Mouse (Mus musculus) forebrain, embryonic 15.5 days (tissue): Measurements from ENCODE around the gene Med1. TPM values are rescaled to one million over a fixed set of nuclear protein-coding genes. Genes with fewer than 3 reads are reported as not detected.

Experiments
- ATAC-seq: fragments of 200-750 bp; cut with Nextera tagmentation; replicated peaks from 2 replicates; pipeline ENCODE4 v1.8.0; 2017; ENCODE audit warnings: mild to moderate bottlenecking, moderate TSS enrichment, moderate library complexity
- H3K27ac ChIP-seq: fragments of 300-500 bp; sonication (generic); replicated peaks from 2 replicates; pipeline ENCODE4 v1.5.1; 2015; ENCODE audit warnings: mild to moderate bottlenecking, inconsistent platforms
- H3K27me3 ChIP-seq: fragments of 300-500 bp; sonication (generic); 2 replicates; pipeline ENCODE4 v1.6.1; 2015; ENCODE audit warnings: inconsistent platforms
- H3K36me3 ChIP-seq: fragments of 300-500 bp; sonication (generic); 2 replicates; pipeline ENCODE4 v1.6.1; 2015; ENCODE audit warnings: mild to moderate bottlenecking, inconsistent platforms
- H3K4me1 ChIP-seq: fragments of 300-500 bp; sonication (generic); 2 replicates; pipeline ENCODE4 v1.6.1; 2015; ENCODE audit warnings: inconsistent platforms
- H3K4me2 ChIP-seq: fragments of 300-500 bp; sonication (generic); replicated peaks from 2 replicates; pipeline ENCODE4 v1.6.1; 2015; ENCODE audit warnings: mild to moderate bottlenecking, inconsistent platforms
- H3K4me3 ChIP-seq: fragments of 300-500 bp; sonication (generic); 2 replicates; pipeline ENCODE4 v1.5.1; 2015; ENCODE audit warnings: mild to moderate bottlenecking, inconsistent platforms
- H3K9ac ChIP-seq: fragments of 300-500 bp; sonication (generic); replicated peaks from 2 replicates; pipeline ENCODE4 v1.6.1; 2015; ENCODE audit warnings: mild to moderate bottlenecking, inconsistent platforms
- H3K9me3 ChIP-seq: fragments of 300-500 bp; sonication (generic); 2 replicates; pipeline ENCODE4 v1.6.1; 2016; ENCODE audit warnings: inconsistent platforms
- WGBS: fragments of 180-500 bp; shearing (Covaris S2); methylation state at CpG from one replicate; pipeline ENCODE4 v1.1.7; 2015; ENCODE audit warnings: mixed read lengths; 5-methylcytosine and 5-hydroxymethylcytosine counted together
- microRNA-seq: library from miRNA; unstranded; fragments of <30 nt; microRNA quantifications from one replicate; pipeline ENCODE4, GENCODE M21; 2016
- polyA plus RNA-seq: library from polyadenylated mRNA; unstranded; fragments of >200 nt; fragmentation: Nextera tagmentation; extraction: Ambion mirVana; gene quantifications from 2 replicates; pipeline ENCODE4 v1.2.1, GENCODE M21; 2015

The Med1 gene
- polyA plus RNA-seq, 1 experiment from 2014 or later: 70.0 TPM

GRCm38 (mm10) chr11:98142545-98142944, 50.5 kb downstream of the Med1 start:
- no peak overlapping the region for H3K4me2 ChIP-seq
- H3K9me3 ChIP-seq: no peaks in the 10 kb centered on the region
- no peaks in the 10 kb centered on the region for H3K27me3 ChIP-seq
- no peak overlapping the region for H3K9ac ChIP-seq
- H3K4me3 ChIP-seq: no peak overlapping the region
- no peaks in the 10 kb centered on the region for H3K36me3 ChIP-seq
- no peak for ATAC-seq
- WGBS: 92% methylated on average over 2 of the region's 2 CpGs
- H3K4me1 ChIP-seq: peaks cover 17% of the 10 kb centered on the region
- H3K27ac ChIP-seq: no peak overlapping the region

DNA sequence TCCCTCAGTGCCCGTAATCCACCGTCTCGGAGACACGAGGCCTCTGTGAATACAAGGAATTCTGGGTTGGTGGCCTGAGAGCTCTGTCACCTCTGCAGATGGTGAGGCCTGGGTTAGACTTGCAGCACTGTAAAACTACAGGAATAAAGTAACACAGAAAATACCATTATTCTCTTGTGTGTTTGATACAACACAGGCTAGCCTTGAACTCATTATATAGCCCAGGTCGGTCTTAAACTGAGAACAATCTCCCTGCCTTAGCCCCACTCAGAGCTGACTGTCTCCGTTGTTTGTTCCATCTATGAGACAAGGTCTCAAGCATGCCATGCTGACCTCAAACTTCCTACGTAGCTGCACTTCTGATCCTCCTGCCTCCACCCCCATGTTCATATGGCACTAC, 54.2 kb downstream of the Med1 start:
- WGBS: 85% methylated on average over 7 of the region's 7 CpGs
- no peaks in the 10 kb centered on the region for H3K36me3 ChIP-seq
- no peak overlapping the region for H3K4me2 ChIP-seq
- H3K4me3 ChIP-seq: no peak overlapping the region
- H3K9me3 ChIP-seq: no peaks in the 10 kb centered on the region
- no peak overlapping the region for H3K27ac ChIP-seq
- no peaks in the 10 kb centered on the region for H3K4me1 ChIP-seq
- ATAC-seq: no peak
- H3K27me3 ChIP-seq: no peaks in the 10 kb centered on the region
- H3K9ac ChIP-seq: no peak overlapping the region

DNA sequence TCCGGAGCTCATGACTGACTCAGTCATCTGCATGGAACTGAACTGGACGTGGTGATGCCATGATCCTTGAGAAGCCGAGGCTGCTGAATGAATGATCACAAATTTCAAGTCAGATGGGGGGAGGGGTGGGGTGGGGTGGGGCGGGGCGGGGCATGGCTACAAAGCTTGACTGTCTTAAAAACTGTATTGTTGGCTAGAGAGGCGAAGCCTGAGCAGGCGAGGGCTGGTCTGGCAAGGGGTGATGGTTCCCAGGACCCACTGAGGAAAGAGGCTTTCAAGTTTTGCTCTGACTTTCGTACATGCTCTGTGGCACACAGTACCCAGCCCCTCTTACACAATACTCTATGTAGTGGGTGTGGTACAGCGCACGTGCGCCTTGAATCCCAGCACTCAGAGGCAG, 55.3 kb downstream of the Med1 start:
- no peak overlapping the region for H3K4me2 ChIP-seq
- H3K27me3 ChIP-seq: no peaks in the 10 kb centered on the region
- H3K27ac ChIP-seq: no peak overlapping the region
- WGBS: 90% methylated on average over 11 of the region's 11 CpGs
- H3K4me3 ChIP-seq: no peak overlapping the region
- H3K9me3 ChIP-seq: no peaks in the 10 kb centered on the region
- no peaks in the 10 kb centered on the region for H3K4me1 ChIP-seq
- no peaks in the 10 kb centered on the region for H3K36me3 ChIP-seq
- ATAC-seq: no peak
- no peak overlapping the region for H3K9ac ChIP-seq

DNA sequence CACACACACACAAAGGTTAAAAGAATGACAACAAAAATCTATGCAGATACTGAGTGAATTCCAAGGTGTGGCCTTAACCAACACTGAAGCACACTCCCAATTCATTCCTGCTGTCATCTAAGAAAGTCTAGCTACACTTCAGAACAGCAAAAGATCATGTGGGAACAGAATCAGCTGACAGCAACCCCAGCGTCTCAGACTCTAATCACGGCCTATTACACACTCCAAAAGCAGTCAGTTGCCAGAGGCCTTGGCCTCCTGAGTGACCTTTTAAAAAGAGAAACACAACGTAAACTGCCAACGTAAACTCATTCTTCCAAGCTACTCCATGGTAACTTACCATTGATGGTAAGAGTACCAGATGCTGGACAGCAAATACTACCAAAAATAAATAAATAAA, 58.1 kb downstream of the Med1 start:
- H3K27ac ChIP-seq: no peak overlapping the region
- H3K36me3 ChIP-seq: no peaks in the 10 kb centered on the region
- no peaks in the 10 kb centered on the region for H3K27me3 ChIP-seq
- H3K4me1 ChIP-seq: no peaks in the 10 kb centered on the region
- no peak for ATAC-seq
- WGBS: 69% methylated on average over 4 of the region's 4 CpGs
- H3K9me3 ChIP-seq: no peaks in the 10 kb centered on the region
- no peak overlapping the region for H3K4me2 ChIP-seq
- H3K4me3 ChIP-seq: no peak overlapping the region
- no peak overlapping the region for H3K9ac ChIP-seq

GRCm38 (mm10) chr11:98123424-98123823, 69.7 kb downstream of the Med1 start:
- no peak overlapping the region for H3K27ac ChIP-seq
- H3K9ac ChIP-seq: no peak overlapping the region
- H3K4me1 ChIP-seq: no peaks in the 10 kb centered on the region
- H3K9me3 ChIP-seq: no peaks in the 10 kb centered on the region
- H3K36me3 ChIP-seq: peaks cover 14% of the 10 kb centered on the region; the same call in 1 of the 2 replicates
- ATAC-seq: no peak
- H3K4me2 ChIP-seq: no peak overlapping the region
- WGBS: 96% methylated on average over 5 of the region's 5 CpGs
- no peak overlapping the region for H3K4me3 ChIP-seq
- no peaks in the 10 kb centered on the region for H3K27me3 ChIP-seq

DNA sequence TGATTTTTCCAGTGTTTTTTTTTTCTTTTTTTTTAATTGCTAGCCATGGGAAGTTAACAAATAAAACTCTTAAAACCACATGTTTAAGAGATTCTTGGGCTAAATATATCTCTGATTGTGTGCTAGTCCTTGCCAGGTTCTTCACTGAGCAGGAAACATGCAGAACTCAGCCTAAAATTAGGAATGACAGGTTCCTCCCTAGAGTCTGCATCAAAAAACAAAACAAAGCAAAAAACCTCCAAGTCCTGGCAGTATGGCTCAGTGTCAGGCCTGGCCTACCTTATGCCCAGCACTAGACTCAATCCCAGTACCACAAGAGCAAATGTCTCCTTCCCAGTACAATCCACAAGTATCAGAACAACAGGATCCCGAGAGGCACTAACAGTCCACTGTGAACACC, 78.7 kb downstream of the Med1 start:
- WGBS: 88% methylated on average over 1 of the region's 1 CpGs
- H3K4me3 ChIP-seq: no peak overlapping the region
- ATAC-seq: no peak
- H3K9ac ChIP-seq: no peak overlapping the region
- no peaks in the 10 kb centered on the region for H3K4me1 ChIP-seq
- no peaks in the 10 kb centered on the region for H3K9me3 ChIP-seq
- H3K4me2 ChIP-seq: no peak overlapping the region
- H3K27ac ChIP-seq: no peak overlapping the region
- H3K27me3 ChIP-seq: no peaks in the 10 kb centered on the region
- peaks cover 40% of the 10 kb centered on the region for H3K36me3 ChIP-seq

GRCm38 (mm10) chr11:98113504-98113903, 79.6 kb downstream of the Med1 start:
- no peak overlapping the region for H3K4me2 ChIP-seq
- no peak for ATAC-seq
- no peaks in the 10 kb centered on the region for H3K27me3 ChIP-seq
- H3K4me1 ChIP-seq: no peaks in the 10 kb centered on the region
- H3K4me3 ChIP-seq: no peak overlapping the region
- no peaks in the 10 kb centered on the region for H3K9me3 ChIP-seq
- peaks cover 45% of the 10 kb centered on the region for H3K36me3 ChIP-seq
- WGBS: 72% methylated on average over 4 of the region's 4 CpGs
- H3K9ac ChIP-seq: no peak overlapping the region
- H3K27ac ChIP-seq: no peak overlapping the region

DNA sequence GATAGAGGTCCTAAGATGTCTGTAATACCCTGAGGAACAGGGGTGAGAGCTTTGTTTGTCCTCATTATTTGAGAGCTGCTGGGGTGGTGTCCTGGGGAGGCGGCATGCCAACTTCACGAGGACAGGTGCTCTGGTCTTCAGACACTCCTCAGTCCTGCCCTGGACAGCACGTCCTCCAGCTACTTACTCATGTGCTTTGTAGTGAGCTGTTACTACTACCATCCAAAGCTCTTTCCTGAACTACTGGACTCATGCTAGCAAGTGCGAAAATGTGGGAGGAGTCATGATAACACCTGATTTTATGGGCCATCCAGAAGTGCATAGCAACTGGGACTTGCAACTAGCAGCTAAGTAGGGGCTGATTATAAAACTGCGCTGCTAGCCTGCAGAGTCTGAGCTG, 83.4 kb downstream of the Med1 start:
- 89% methylated on average over 5 of the region's 5 CpGs for WGBS
- Histone ChIP-seq H3K27me3 (no peaks in the 10 kb centered on the region), H3K27ac (no peak overlapping the region), H3K4me1 (no peaks in the 10 kb centered on the region), H3K4me3 (no peak overlapping the region), H3K4me2 (no peak overlapping the region), H3K9me3 (no peaks in the 10 kb centered on the region), H3K9ac (no peak overlapping the region), H3K36me3 (peaks cover 73% of the 10 kb centered on the region)
- no peak for ATAC-seq

Small RNAs within 50 kb of the gene (microRNA-seq; reads per million reads assigned to microRNA genes)
- not detected for gene Gm27399

Other genes with a start within 250 kb of the Med1 start
- gene Plxdc1, start 206.8 kb downstream of the Med1 start, polyA plus RNA-seq: 0.65 and 0.89 TPM in 2 replicates
- gene Arl5c, start 197.1 kb downstream of the Med1 start, polyA plus RNA-seq: 6.9 and 7.0 TPM in 2 replicates
- 40.7 and 41.5 TPM in 2 replicates for gene Cacnb1, start 170.3 kb downstream of the Med1 start, polyA plus RNA-seq
- 667 and 700 TPM in 2 replicates for gene Rpl19, start 166.6 kb downstream of the Med1 start, polyA plus RNA-seq
- 2.9 and 3.2 TPM in 2 replicates for gene Stac2, start 139.8 kb downstream of the Med1 start, polyA plus RNA-seq
- 38.4 and 42.0 TPM in 2 replicates for gene Fbxl20, start 42.9 kb downstream of the Med1 start, polyA plus RNA-seq
- 13.6 and 15.8 TPM in 2 replicates for gene Cdk12, start 9.8 kb upstream of the Med1 start, polyA plus RNA-seq
- 142 and 148 TPM in 2 replicates for gene Neurod2, start 136.4 kb upstream of the Med1 start, polyA plus RNA-seq
- gene Ppp1r1b, start 155.1 kb upstream of the Med1 start, polyA plus RNA-seq: 49.6 and 60.4 TPM in 2 replicates
- gene Stard3, start 165.1 kb upstream of the Med1 start, polyA plus RNA-seq: 53.2 and 56.5 TPM in 2 replicates
- 0.18 and 0.20 TPM in 2 replicates for gene Tcap, start 190.5 kb upstream of the Med1 start, polyA plus RNA-seq
- gene Pnmt, start 193.2 kb upstream of the Med1 start, polyA plus RNA-seq: 0.42 and 0.70 TPM in 2 replicates
- 6.5 and 7.7 TPM in 2 replicates for gene Pgap3, start 207.2 kb upstream of the Med1 start, polyA plus RNA-seq
- gene Erbb2, start 219.2 kb upstream of the Med1 start, polyA plus RNA-seq: 6.1 and 6.2 TPM in 2 replicates
- 259 and 263 TPM in 2 replicates for gene Mien1, start 245.7 kb upstream of the Med1 start, polyA plus RNA-seq